Mouse (Mus musculus) liver, embryonic 11.5 days (tissue): ENCODE data around the gene Ppp1r13b. TPM values are rescaled to one million over a fixed set of nuclear protein-coding genes. Genes with fewer than 3 reads are reported as not detected.
A peak's percentile ranks its signal among the peaks of the same experiment; 100 is the strongest.

Experiments
- ATAC-seq: fragments of 200-750 bp; cut with Nextera tagmentation; replicated peaks from 2 replicates; pipeline ENCODE4 v1.8.0; 2017; ENCODE audit warnings: moderate number of reproducible peaks, mild to moderate bottlenecking, moderate TSS enrichment, moderate library complexity; ENCODE audit not compliant: low FRiP score
- DNase-seq: peaks from one replicate; pipeline ENCODE4 v3.0.0-alpha.2; 2017; ENCODE audit warnings: low spot score
- H3K27ac ChIP-seq: fragments of 300-500 bp; sonication (generic); 2 replicates; pipeline ENCODE4 v1.5.1; 2014; ENCODE audit warnings: mild to moderate bottlenecking, low read depth, low read length, control low read depth
- H3K27me3 ChIP-seq: fragments of 300-500 bp; sonication (generic); replicated peaks from 2 replicates; pipeline ENCODE4 v1.6.1; 2014; ENCODE audit warnings: low read length, mixed read lengths; ENCODE audit not compliant: control insufficient read depth, insufficient read depth
- H3K36me3 ChIP-seq: fragments of 300-500 bp; sonication (generic); 2 replicates; pipeline ENCODE4 v1.6.1; 2014; ENCODE audit warnings: mild to moderate bottlenecking, low read length, moderate library complexity, mixed read lengths; ENCODE audit not compliant: control insufficient read depth, insufficient read depth
- H3K4me1 ChIP-seq: fragments of 300-500 bp; sonication (generic); replicated peaks from 2 replicates; pipeline ENCODE4 v1.6.1; 2014; ENCODE audit warnings: low read length, mixed read lengths; ENCODE audit not compliant: control insufficient read depth, insufficient read depth
- H3K4me2 ChIP-seq: fragments of 300-500 bp; sonication (generic); 2 replicates; pipeline ENCODE4 v1.6.1; 2014; ENCODE audit warnings: mild to moderate bottlenecking, control low read depth, moderate library complexity
- H3K4me3 ChIP-seq: fragments of 300-500 bp; sonication (generic); 2 replicates; pipeline ENCODE4 v1.5.1; 2014; ENCODE audit warnings: low read depth, low read length, control low read depth
- H3K9ac ChIP-seq: fragments of 300-500 bp; sonication (generic); 2 replicates; pipeline ENCODE4 v1.6.1; 2014; ENCODE audit warnings: low read depth, low read length, control low read depth
- H3K9me3 ChIP-seq: fragments of 300-500 bp; sonication (generic); 2 replicates; pipeline ENCODE4 v1.6.1; 2016; ENCODE audit warnings: low read length, inconsistent platforms, mixed read lengths; ENCODE audit not compliant: control insufficient read depth
- WGBS: fragments of 180-500 bp; shearing (Covaris S2); extraction: QIAGEN DNeasy Blood & Tissue Kit; methylation state at CpG from one replicate; pipeline ENCODE4 v1.1.7; 2014; 5-methylcytosine and 5-hydroxymethylcytosine counted together
- polyA plus RNA-seq: library from polyadenylated mRNA; unstranded; fragments of >200 nt; fragmentation: Nextera tagmentation; extraction: Ambion mirVana; gene quantifications from 2 replicates; pipeline ENCODE4 v1.2.1, GENCODE M21; 2014

Gene Ppp1r13b
- polyA plus RNA-seq, 1 experiment from 2014 or later = 10.8 TPM

GRCm38 (mm10) chr12:111812075-111812474 lies 95.8 kb downstream of the Ppp1r13b start:
- H3K36me3 ChIP-seq = peaks cover 8% of the 10 kb centered on the region; the same call in 1 of the 2 replicates
- H3K27me3 ChIP-seq = no peaks in the 10 kb centered on the region
- H3K4me2 ChIP-seq = no peak overlapping the region
- H3K4me3 ChIP-seq = no peak overlapping the region
- H3K9ac ChIP-seq = no peak overlapping the region
- no peak for DNase-seq
- WGBS = 85% methylated on average over 13 of the region's 13 CpGs
- peaks cover 42% of the 10 kb centered on the region for H3K4me1 ChIP-seq
- no peak for ATAC-seq
- H3K27ac ChIP-seq = no peak overlapping the region
- H3K9me3 ChIP-seq = no peaks in the 10 kb centered on the region

- WGBS = 10% methylated on average over 9 of the region's 9 CpGs
- H3K9me3 ChIP-seq = no peaks in the 10 kb centered on the region
- ATAC-seq (peak; percentile 22), DNase-seq (peak; percentile 76)
- H3K9ac ChIP-seq = peak overlapping the region; percentile 55; the same call in 1 of the 2 replicates
- H3K4me3 ChIP-seq = no peak overlapping the region
- peaks cover 26% of the 10 kb centered on the region for H3K36me3 ChIP-seq
- H3K4me1 ChIP-seq = peaks cover 19% of the 10 kb centered on the region
- no peaks in the 10 kb centered on the region for H3K27me3 ChIP-seq
- H3K4me2 ChIP-seq = 0 out of 2 replicates have a peak overlapping the region, but pooled peaks have one; percentile 14
- H3K27ac ChIP-seq = no peak overlapping the region
Observed at GRCm38 (mm10) chr12:111809762-111810161, 98.1 kb downstream of the Ppp1r13b start.

- Histone ChIP-seq H3K9me3 (no peaks in the 10 kb centered on the region), H3K4me1 (peaks cover 19% of the 10 kb centered on the region), H3K27ac (no peak overlapping the region), H3K27me3 (no peaks in the 10 kb centered on the region), H3K4me2 (no peak overlapping the region), H3K4me3 (no peak overlapping the region), H3K9ac (no peak overlapping the region), H3K36me3 (peaks cover 32% of the 10 kb centered on the region)
- DNase-seq = no peak
- ATAC-seq = no peak
- WGBS = 89% methylated on average over 6 of the region's 6 CpGs
Observed at GRCm38 (mm10) chr12:111808775-111809174, 99.1 kb downstream of the Ppp1r13b start.

GRCm38 (mm10) chr12:111803538-111803937 lies 104.4 kb downstream of the Ppp1r13b start:
- no peak overlapping the region for H3K27ac ChIP-seq
- no peak; the same call in 1 of the 2 replicates for ATAC-seq
- H3K27me3 ChIP-seq = no peaks in the 10 kb centered on the region
- no peak overlapping the region for H3K4me3 ChIP-seq
- no peak for DNase-seq
- 90% methylated on average over 5 of the region's 5 CpGs for WGBS
- no peaks in the 10 kb centered on the region for H3K4me1 ChIP-seq
- H3K4me2 ChIP-seq = no peak overlapping the region
- no peak overlapping the region for H3K9ac ChIP-seq
- peaks cover 57% of the 10 kb centered on the region for H3K36me3 ChIP-seq
- no peaks in the 10 kb centered on the region for H3K9me3 ChIP-seq

GRCm38 (mm10) chr12:111800459-111801183 lies 107.3 kb downstream of the Ppp1r13b start:
- WGBS = 86% methylated on average over 10 of the region's 10 CpGs
- ATAC-seq = no peak
- peaks cover 47% of the 10 kb centered on the region for H3K36me3 ChIP-seq

GRCm38 (mm10) chr12:111798493-111798892 lies 109.4 kb downstream of the Ppp1r13b start:
- Histone ChIP-seq H3K27me3 (no peaks in the 10 kb centered on the region), H3K36me3 (peaks cover 41% of the 10 kb centered on the region), H3K4me2 (no peak overlapping the region), H3K9me3 (no peaks in the 10 kb centered on the region), H3K4me3 (no peak overlapping the region), H3K9ac (no peak overlapping the region), H3K27ac (no peak overlapping the region), H3K4me1 (peaks cover 9% of the 10 kb centered on the region)
- 92% methylated on average over 13 of the region's 13 CpGs for WGBS
- DNase-seq (no peak), ATAC-seq (no peak)

More at GRCm38 (mm10) chr12:111800459-111801183, 107.3 kb downstream of the Ppp1r13b start:
- H3K27ac ChIP-seq = no peak overlapping the region
- no peaks in the 10 kb centered on the region for H3K27me3 ChIP-seq
- H3K4me1 ChIP-seq = no peaks in the 10 kb centered on the region
- no peaks in the 10 kb centered on the region for H3K9me3 ChIP-seq
- DNase-seq = no peak
- no peak overlapping the region for H3K4me2 ChIP-seq
- no peak overlapping the region for H3K9ac ChIP-seq
- H3K4me3 ChIP-seq = no peak overlapping the region

GRCm38 (mm10) chr12:111797251-111797650 lies 110.7 kb downstream of the Ppp1r13b start:
- no peak for ATAC-seq
- Histone ChIP-seq H3K27ac (no peak overlapping the region), H3K27me3 (no peaks in the 10 kb centered on the region), H3K9me3 (no peaks in the 10 kb centered on the region), H3K4me1 (peaks cover 9% of the 10 kb centered on the region), H3K4me2 (no peak overlapping the region), H3K36me3 (peaks cover 39% of the 10 kb centered on the region), H3K9ac (no peak overlapping the region), H3K4me3 (no peak overlapping the region)
- no peak for DNase-seq
- WGBS = 86% methylated on average over 8 of the region's 8 CpGs

- ATAC-seq (no peak), DNase-seq (no peak)
- peaks cover 35% of the 10 kb centered on the region for H3K36me3 ChIP-seq
- H3K4me2 ChIP-seq = no peak overlapping the region
- H3K4me3 ChIP-seq = no peak overlapping the region
- H3K27me3 ChIP-seq = no peaks in the 10 kb centered on the region
- H3K9me3 ChIP-seq = no peaks in the 10 kb centered on the region
- H3K27ac ChIP-seq = no peak overlapping the region
- H3K4me1 ChIP-seq = peaks cover 9% of the 10 kb centered on the region
- H3K9ac ChIP-seq = no peak overlapping the region
- 90% methylated on average over 28 of the region's 28 CpGs for WGBS
Observed at GRCm38 (mm10) chr12:111795180-111795895, 112.6 kb downstream of the Ppp1r13b start.
